Mouse (Mus musculus) mouse embryonic stem cell (cell line): ENCODE data around the gene Foxp1.

Source experiments
- in situ Hi-C, 2 experiments: fragments of 300-500 bp; cut with MboI; formaldehyde crosslinking; loops; 1 replicate in 1 of 2; 3 replicates in 1 of 2; pipeline ENCODE4 v1.14.3; 2019 to 2020; ENCODE audit warnings: low sequenced_read_pairs in 2 of 2, low pct_unique_long_range_greater_than_20kb in 1 of 2, mixed read lengths in 1 of 2; ENCODE audit not compliant: unreplicated experiment in 1 of 2

Foxp1 gene

DNA sequence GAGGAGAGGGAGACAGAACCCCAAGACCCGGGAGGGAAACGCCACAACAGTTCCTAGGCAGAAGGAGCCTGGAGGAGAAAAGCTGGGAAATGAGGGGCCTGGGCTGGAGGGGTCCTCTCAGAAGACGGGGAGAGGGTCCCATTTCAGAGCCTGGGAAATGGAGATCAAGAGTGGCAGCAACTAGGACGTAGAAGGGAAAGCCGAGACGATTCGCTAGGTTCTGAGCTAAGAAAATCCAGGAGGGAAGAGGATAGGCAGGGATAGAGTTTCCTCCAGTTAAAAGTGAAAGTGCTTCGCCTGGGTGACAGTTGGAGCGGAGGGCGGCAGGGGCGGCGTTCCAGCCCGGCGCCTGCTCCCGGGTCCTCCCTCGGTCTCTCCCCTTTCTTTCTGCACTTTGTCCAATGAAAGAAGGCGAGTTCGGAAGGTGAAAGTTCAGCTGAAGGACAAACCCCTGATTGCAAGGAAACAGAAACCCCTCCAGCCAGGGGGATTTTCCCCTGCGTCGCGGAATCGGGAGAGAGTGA is 650 bp upstream of the Foxp1 start:
- in situ Hi-C loops, result no loop called here

DNA sequence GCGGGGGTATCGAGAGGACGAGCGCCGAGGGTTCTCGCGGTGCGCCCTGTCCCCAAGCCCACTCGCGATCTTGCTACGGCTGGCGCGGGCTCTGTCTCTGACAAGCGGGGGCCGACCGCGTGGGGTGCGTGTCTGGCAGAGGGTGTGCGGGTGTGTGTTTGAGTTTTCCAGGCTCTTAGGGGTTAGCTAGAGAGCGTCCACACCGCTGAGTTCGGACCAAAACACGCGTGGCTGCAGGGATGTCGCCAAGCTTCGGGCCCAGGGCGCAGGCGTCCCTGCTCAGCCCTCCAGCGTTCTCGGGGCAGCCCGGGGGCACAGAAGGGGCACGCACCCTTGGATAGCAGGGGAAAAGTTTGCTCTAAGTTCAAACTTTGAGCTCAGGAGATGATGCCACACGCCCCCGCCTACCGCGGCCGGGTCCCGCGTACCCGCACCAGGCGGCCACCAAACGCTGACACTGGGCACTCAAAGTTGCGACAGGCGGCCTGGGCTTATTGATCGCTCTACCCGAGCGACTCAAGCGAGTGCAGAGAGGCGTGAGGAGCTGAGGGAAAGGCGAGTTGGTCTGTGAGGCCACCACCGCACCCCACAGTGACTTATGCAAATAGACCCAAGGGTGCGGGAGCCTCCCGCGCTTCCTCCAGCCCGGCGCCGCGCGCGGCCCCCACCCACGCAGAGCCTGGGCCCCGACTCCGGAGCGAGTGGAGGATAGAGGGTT is 721 bp downstream of the Foxp1 start:
- in situ Hi-C loops, result no loop called here

DNA sequence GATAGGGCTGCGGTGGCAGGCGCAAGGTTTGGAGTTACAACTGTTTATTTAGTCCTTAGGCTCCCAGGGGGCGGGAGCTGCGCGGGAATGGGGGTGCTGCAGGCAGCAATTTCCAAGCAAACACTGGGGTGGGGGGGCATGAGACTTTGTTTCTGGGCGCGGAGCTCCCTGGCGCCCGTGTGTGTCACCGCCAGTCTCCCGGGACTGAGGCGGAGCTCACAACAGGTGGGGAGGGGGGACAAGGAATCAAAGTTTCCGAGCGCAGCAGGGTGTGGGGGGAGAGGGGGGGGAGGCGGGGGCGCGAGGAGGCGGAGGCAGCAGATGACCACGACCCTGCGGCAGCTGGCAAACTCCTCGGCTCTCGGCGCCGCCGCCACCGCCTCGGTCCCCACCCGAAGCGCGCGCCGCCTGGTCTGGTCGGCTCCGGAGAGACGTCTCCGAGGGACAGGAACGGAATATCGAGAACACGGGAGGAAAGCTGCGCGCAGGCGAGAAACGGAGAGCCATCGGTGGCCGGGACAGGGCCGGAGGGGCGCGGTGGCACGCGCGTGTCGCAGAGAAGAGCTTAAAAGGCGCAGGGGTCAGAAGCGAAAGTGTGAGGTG is 1.4 kb downstream of the Foxp1 start:
- in situ Hi-C loops, result no loop called here

DNA sequence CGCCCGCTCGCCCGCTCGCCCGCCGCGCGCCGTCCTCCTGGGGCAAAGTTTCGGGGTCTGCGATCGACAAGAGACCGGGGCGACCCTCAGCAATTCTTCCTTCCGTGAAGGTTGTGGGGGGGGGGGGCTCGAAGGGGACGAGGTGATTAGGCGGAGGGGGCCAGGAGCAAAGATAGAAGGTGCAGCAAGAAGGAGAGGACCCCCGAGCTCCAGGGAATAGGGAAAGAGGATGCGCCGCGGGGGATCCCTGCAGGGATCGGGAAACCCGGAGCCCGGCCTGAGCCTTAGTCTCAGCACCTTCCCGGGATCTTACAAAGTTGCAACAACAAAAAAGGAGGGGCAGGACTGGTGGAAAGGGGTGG is 1.9 kb downstream of the Foxp1 start:
- in situ Hi-C loops, result no loop called here

DNA sequence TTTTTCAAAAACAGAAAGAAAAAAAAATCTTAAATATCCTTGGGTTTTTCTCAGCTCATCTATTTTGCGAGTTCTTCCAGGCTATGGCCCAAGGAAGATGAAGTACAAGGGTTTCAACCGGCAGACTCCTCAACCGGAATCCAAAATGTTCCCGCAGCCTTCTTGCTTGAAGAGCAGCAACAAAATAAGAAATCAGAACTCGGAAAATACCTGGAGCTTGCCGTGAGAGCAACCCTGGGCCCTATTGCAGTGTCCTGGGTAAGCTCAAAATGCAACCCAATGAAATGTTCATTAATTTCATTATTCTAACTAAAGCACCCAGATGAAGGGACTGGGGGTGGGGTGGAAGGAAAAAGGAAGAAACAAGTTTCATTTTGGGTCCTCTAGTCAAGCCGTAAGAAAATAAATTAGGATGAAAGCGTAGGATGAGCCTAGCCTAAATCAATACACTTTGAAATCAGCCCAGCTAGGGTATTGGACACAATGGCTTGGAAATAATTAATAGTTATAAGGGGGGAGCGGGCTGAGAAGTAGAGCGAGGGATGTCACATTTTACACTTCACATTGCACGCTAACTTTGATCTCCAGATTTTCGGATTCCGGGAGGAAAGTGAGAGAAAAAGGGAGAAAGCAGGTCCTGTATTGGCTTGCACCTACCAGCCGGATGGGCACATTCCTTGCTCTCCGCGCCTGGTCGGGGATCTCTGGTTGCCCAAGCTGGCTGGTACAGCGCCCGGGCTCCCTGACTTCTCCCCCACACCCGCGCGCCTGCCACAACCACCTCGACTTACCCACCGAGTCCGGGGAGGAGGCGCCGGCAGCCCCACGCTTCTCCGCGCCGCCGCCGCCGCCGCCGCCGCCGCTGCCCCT is 2.5 kb downstream of the Foxp1 start:
- in situ Hi-C loops, result no loop called here

DNA sequence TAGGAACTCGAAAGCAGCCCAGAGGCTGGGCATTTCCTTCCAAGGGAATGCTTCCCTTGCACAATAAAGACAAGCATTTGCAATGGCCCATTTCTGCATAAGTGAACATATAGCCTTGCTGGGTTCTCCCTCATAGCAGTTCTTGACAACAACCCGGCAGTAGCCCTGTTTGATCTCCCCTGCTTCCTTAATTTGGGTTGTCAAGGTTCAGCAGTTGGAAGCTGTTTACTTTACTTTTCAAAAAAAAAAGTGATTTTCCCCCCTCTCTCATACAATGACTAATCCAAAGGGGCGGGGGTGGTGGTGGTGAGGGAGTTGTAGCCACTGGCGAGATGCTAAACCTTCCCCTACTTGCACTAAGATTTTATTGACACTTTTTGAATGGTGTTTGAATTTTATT is 3.5 kb downstream of the Foxp1 start:
- in situ Hi-C loops, result no loop called here

DNA sequence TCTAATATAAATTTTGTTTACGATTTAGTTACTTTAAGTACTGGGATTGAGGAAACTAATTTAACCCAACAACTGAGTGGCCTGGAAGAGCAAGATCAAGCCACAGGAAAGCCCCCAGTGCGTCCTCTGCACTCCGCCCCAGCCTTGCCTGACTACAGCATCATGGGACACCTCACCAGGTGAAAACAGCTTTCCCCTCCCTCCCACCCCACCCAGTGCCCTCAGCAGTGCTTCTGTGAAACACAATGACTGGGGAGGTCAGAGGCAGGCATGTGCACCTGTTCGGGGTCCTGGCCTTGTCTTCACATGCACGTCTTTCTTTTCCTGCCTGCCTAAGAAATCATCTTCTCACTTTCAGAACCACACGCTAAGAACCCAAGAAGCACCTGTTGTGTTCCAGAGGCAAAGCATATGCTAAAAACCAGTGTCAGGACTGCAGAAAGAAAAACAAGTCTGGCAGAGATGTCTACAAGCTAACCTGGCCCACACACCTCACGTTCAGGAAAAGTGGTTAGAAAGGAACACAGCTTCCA is 6.8 kb downstream of the Foxp1 start:
- in situ Hi-C loops, result no loop called here

DNA sequence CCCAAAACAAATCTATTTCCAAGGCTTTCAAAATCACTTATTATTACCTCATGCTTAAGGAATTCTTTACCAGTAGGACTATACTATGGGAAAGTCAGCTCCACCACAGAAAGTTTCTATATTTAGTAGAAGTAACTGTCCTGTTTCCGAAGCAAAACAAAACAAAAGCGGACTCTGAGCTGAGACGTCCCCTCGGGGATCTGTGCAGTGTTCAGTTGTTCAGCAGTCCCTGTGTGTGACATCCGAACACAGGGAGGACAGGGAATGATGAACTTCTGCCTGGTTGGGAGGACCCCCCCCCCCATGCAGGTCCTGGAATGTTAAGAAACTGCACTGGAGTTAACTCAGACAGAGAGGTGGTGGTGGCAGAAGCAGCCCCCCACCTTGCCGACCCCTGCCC is 10.7 kb downstream of the Foxp1 start:
- in situ Hi-C loops, result no loop called here

DNA sequence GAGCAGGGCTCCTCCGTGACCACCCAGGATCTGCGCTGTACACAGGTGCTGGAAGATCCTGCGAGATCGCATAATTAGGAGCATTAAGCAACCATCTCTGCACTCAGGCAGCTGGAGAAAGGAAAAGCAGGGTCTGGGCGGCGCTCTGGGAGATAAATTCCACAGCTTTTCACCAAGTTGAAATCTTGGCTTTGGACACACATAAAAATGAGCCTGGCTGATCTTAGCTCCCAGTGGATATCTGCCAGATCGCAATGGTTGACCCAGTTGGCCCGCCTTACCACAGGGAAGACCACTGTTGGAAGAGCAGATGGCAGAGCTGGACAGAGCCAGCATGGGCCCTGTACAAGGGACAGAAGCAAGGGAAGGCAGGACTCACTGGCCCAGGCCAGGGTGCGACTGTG is 13.3 kb downstream of the Foxp1 start:
- in situ Hi-C loops, result no loop called here

DNA sequence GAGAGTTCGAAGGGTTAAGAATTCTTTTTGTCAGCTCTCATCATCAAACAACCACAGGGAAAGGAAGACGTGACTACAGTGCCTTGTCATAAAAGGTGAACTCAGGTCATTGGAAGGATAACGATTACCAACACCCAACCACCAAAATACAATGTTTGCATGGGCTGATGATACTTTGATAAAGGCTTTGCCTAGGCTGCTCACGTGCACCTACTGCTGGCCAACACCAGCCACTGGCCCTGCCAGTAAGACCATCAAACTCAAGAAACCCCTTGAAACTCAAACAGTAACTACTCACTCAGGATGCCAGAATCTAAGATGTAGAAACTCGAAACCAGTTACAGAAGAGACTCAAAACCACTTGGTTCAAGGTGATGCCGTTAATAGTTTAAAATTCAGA is 15.7 kb downstream of the Foxp1 start:
- in situ Hi-C loops, result no loop called here

DNA sequence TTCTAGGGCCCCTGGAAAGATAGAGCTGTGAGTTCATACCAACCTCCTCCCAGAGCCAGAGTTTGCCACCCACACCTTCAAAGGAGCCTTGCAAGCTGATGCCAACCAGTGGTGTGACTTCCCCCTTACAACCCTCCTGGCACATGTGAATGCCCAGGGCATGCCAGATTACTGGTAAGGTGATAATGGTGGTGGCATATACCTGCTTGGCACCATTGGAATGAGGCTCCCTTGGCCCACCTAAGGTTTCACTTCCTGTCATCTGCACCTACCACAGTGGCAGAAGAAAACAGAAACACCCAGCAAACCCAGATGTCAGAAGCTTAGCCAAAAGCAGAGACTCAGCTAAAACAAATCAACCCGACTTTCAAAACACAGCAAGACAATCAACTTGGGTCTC is 18.8 kb downstream of the Foxp1 start:
- in situ Hi-C loops, result no loop called here

DNA sequence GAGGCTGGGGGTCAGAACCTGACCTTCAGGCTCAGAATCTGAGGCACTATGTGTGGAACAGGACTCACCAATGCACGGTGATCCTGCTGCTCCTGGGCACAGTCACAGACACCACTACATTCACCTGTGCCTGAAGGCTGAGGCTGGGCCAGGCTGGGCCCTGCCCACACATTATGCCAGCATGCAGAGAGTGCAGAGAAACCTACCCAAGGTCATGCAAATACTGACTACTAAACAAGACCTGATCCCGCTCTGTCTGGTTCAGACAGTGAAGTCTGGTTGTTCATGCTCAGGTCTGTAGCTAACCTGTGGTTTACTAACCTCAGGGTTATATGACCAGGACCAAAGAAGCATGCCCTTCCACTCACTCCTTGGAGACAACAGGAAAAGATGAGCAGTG is 19.8 kb downstream of the Foxp1 start:
- in situ Hi-C loops, result no loop called here

DNA sequence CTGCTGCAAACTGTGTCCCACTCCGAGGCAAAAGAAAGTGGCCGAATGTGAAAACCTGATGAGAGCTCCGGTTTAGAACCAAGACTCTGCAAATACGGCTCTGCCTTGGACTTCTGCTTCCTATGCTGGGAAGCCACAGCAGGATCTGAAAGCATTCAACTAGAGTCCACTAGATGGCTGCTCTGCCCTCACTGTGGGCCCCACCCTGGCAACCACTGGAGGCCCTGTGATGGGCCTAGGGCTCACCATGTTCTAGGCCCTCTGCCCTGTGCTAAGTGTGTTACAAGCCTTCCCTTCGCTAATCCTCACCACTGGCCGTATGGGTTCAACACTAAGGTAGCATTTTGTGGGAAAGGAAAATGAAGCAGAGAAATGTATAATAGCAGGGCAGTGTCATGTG is 20.2 kb downstream of the Foxp1 start:
- in situ Hi-C loops, result no loop called here

DNA sequence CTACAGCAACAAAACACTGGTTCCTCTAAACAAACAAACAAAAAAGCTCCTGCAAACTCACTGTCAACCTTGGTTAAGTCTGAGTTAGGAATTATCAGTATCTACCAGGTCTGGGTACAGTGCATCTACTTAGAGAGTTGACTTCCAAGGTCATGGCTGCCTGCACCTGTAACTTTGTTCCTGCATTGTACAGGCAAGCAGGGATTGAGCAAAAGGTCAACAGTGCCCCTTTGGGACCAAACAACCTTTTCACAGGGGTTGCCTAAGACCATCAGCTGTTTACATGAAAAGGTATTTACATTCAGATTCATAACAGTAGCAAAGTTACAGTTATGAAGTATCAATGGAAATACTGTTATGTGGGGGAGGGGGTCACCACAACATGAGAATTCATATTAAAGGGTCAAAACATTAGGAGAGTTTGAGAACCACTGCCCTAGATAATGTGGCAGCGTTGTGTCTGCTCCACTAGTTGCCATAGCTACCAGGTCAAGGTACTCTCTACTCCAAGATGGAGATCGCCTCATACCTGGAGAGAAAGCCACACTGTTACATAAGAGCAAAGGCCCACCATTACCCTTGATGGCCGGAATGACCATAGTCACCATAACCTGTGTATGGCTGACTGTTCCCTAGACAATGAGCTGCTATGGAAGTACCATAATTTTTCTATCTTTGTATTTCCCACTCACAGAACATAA is 21.8 kb downstream of the Foxp1 start:
- in situ Hi-C loops, result no loop called here

DNA sequence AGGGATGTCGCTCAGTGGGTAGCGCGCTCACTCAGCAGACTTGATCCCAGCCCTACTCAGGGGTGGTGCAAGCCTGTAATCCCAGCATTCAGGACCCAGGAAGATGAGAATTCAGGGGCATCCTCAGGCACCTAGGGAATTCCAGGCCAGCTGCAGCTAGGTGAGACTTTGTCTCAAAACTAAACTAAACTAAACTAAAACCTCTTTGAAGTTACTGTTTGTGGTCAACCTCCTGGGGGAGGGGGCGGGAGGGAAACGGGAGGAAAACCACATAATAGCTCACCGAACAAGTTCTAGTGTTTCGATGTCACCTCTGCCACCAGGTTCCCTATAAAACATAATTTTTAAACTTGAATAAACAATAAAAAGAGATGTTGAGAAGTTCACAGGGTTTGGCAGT is 24.4 kb downstream of the Foxp1 start:
- in situ Hi-C loops, result no loop called here

DNA sequence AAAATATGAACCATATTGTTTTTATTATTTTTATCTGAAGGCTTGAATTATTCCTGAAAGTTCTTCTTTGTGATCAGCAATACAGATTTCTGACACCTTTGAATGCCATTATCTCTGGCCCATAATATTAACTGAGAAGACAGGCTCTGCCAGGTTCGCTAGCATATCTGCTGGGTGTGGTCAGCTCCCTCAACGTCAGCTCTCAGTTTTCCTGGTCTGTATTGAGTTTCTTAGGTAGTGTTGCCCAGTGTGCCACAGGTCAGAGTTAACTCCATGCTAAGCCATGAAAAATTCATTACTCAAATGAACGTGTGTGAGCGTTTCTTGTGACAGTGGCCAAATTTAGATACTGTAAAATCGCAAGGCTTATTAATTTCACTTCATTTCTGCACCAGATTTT is 26.4 kb downstream of the Foxp1 start:
- in situ Hi-C loops, result no loop called here

DNA sequence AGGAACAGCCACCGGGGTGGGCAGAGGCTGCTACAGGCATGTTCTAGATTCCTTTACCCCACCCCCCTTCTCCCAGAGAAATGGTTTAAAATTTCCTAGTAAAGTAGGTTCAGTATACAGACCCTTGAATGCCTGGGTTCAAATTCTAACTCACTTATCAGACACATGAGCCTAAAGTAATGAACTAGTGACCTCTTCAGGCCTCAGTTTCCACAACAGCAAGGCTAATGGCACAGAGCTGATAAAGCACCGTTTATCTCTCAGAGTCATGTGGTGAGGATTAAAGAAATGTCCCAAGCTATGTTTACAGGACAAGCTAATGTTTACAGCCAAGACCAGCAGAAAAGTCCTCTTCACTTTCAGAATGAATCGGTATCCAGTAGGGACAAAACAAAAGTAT is 29.6 kb downstream of the Foxp1 start:
- in situ Hi-C loops, result no loop called here

DNA sequence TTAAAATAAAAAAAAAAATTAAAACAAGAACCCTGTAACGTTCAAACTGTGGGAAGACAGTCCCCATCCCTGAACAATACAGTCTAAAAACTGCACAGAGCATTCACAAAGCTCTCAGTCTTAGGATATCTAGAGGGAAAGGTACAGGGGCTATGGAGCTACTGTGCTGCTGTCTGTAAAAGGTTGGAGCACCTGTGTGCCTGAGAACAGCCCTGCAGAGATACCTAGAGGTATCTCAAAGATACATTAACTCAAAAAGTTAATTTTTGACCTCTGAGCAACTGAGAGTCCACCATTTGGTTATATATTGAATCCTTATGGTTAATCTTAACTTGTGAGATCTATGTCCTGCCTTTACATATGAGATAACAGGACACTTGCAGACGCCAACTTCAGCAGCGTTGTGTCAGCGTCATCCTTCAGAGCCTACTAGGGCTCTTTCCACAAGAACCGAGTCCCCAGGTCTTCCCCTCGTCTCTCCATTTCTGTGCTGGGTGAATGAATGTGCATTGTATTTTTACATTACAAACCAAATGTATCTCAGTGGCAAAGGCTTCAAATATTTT is 30.5 kb downstream of the Foxp1 start:
- in situ Hi-C loops, result no loop called here
